Mouse (Mus musculus) stomach, embryonic 14.5 days (tissue): ENCODE data around the gene Tssk6. TPM values are rescaled to one million over a fixed set of nuclear protein-coding genes. Genes with fewer than 3 reads are reported as not detected.

Experiments used
- ATAC-seq: fragments of 200-750 bp; cut with Nextera tagmentation; 2 replicates; pipeline ENCODE4 v1.8.0; 2017; ENCODE audit warnings: low read depth, moderate TSS enrichment; ENCODE audit not compliant: insufficient number of reproducible peaks, insufficient read depth, low FRiP score
- H3K27ac ChIP-seq: fragments of 300-500 bp; sonication (generic); 2 replicates; pipeline ENCODE4 v1.5.1; 2014; ENCODE audit warnings: mild to moderate bottlenecking, low read length, moderate library complexity, mixed read lengths
- H3K27me3 ChIP-seq: fragments of 300-500 bp; sonication (generic); 2 replicates; pipeline ENCODE4 v1.6.1; 2014; ENCODE audit warnings: low read length, control low read depth, mixed read lengths; ENCODE audit not compliant: control insufficient read depth, insufficient read depth
- H3K36me3 ChIP-seq: fragments of 300-500 bp; sonication (generic); 2 replicates; pipeline ENCODE4 v1.6.1; 2014; ENCODE audit warnings: mild to moderate bottlenecking, control low read depth, low read length, moderate library complexity, mixed read lengths; ENCODE audit not compliant: control insufficient read depth, insufficient read depth
- H3K4me1 ChIP-seq: fragments of 300-500 bp; sonication (generic); 2 replicates; pipeline ENCODE4 v1.6.1; 2014; ENCODE audit warnings: low read length, control low read depth, mixed read lengths; ENCODE audit not compliant: control insufficient read depth, insufficient read depth
- H3K4me2 ChIP-seq: fragments of 300-500 bp; sonication (generic); replicated peaks from 2 replicates; pipeline ENCODE4 v1.6.1; 2014; ENCODE audit warnings: low read depth, low read length, control low read depth
- H3K4me3 ChIP-seq: fragments of 300-500 bp; sonication (generic); 2 replicates; pipeline ENCODE4 v1.5.1; 2014; ENCODE audit warnings: low read depth, low read length, control low read depth
- H3K9ac ChIP-seq: fragments of 300-500 bp; sonication (generic); replicated peaks from 2 replicates; pipeline ENCODE4 v1.6.1; 2014; ENCODE audit warnings: low read depth, mild to moderate bottlenecking, control low read depth, low read length, moderate library complexity, mixed read lengths
- H3K9me3 ChIP-seq: fragments of 300-500 bp; sonication (generic); 2 replicates; pipeline ENCODE4 v1.6.1; 2016; ENCODE audit warnings: low read depth, low read length, control low read depth; ENCODE audit not compliant: control insufficient read depth
- WGBS: fragments of 180-500 bp; shearing (Covaris S2); extraction: QIAGEN DNeasy Blood & Tissue Kit; methylation state at CpG from one replicate; pipeline ENCODE4 v1.1.7; 2014; 5-methylcytosine and 5-hydroxymethylcytosine counted together
- polyA plus RNA-seq: library from polyadenylated mRNA; unstranded; fragments of >200 nt; fragmentation: Nextera tagmentation; extraction: Ambion mirVana; gene quantifications from 2 replicates; pipeline ENCODE4 v1.2.1, GENCODE M21; 2014

Gene Tssk6
- polyA plus RNA-seq, 1 experiment from 2014 or later = 3.9 TPM

DNA sequence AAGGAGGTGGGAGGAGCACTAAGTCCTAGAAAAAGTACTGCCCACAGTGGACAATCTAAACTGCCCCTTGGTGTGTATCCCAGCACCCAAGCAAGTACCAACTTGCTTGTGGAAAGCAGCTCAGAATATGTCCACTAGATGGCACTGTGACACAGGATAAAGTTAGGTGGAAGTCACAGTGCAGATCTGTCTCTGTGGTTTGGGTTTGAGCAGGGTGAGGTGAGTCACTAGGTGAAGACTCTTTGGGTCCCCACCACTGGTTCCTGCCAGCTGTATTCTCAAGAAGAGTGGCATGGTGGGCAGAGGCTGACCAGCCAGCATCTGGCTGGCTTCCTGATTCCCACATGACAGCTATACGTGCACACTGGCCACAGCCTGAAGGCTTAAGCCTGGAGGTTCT is 17.0 kb downstream of the Tssk6 start:
- ATAC-seq = peak; percentile 69; the same call in 1 of the 2 replicates
- 0 out of 2 replicates have a peak, but pooled peaks cover 3% of the 10 kb centered on the region for H3K4me1 ChIP-seq
- peaks cover 16% of the 10 kb centered on the region for H3K36me3 ChIP-seq
- no peak overlapping the region for H3K4me2 ChIP-seq
- WGBS = 83% methylated on average over 1 of the region's 1 CpGs
- H3K27me3 ChIP-seq = no peaks in the 10 kb centered on the region
- H3K4me3 ChIP-seq = no peak overlapping the region
- no peak overlapping the region for H3K9ac ChIP-seq
- no peak overlapping the region for H3K27ac ChIP-seq
- H3K9me3 ChIP-seq = no peaks in the 10 kb centered on the region

DNA sequence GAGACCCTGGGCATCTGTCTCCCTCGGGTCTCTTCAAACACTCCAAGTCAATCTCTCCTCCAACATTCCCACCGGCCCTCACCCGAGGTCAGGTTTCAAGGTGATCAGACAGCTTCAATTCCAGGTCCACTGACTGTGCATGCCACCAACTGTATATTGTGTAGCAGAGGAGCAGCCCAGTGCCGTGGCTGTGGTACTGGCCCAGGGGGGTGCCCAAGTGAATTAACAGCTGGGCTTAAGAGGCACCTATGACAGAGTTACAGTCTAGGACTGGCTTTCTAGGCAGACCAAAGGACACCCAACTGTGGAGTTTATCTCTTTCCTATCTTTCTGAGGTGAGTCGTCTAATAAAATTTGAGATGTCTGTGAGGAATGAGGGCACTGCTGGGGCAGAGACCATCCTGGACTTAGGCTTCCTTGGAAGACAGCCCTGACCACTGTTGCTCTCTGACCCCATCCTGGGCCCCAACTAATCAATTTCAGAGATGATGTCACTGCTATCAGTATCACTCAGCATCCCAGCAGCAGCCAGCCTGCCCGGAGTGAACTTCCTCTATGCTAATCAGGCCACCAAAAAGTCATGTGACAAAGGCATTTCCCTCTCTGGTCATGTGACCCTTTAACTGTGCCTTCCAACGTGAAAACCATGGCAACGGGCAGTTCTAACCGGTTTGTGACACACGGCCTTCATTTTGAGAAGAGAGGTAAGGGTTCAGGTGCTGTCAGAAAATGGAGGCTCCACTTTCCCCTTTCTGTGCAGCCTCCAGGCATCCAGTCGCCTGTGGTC is 18.1 kb downstream of the Tssk6 start:
- Histone ChIP-seq H3K4me1 (0 out of 2 replicates have a peak, but pooled peaks cover 3% of the 10 kb centered on the region), H3K4me2 (no peak overlapping the region), H3K27ac (no peak overlapping the region), H3K9ac (no peak overlapping the region), H3K36me3 (peaks cover 5% of the 10 kb centered on the region; the same call in 1 of the 2 replicates), H3K4me3 (no peak overlapping the region), H3K27me3 (no peaks in the 10 kb centered on the region), H3K9me3 (no peaks in the 10 kb centered on the region)
- 39% methylated on average over 11 of the region's 11 CpGs for WGBS
- ATAC-seq = no peak; the same call in 1 of the 2 replicates

DNA sequence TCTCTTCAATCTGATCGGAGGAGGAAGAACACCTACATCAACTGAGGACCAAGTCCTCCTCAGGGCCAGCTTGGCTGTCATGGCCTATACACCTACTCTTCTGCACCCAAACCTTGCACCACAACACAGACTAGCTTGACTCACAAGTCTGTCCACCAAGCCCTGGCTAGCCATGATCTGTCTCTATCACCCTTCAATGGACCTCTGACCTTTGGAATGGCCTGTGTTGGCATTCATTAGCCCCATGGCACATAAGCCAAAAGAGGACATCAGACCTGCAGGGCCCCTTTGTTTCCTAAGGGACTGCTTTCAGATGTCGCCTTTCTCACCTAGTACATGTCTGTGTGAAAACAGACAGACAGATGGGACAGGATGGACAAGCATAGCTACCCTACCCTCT is 19.2 kb downstream of the Tssk6 start:
- 89% methylated on average over 2 of the region's 2 CpGs for WGBS
- Histone ChIP-seq H3K36me3 (peaks cover 11% of the 10 kb centered on the region), H3K27me3 (no peaks in the 10 kb centered on the region), H3K4me2 (no peak overlapping the region), H3K27ac (no peak overlapping the region), H3K4me1 (0 out of 2 replicates have a peak, but pooled peaks cover 3% of the 10 kb centered on the region), H3K9ac (no peak overlapping the region), H3K9me3 (no peaks in the 10 kb centered on the region), H3K4me3 (no peak overlapping the region)
- no peak for ATAC-seq

DNA sequence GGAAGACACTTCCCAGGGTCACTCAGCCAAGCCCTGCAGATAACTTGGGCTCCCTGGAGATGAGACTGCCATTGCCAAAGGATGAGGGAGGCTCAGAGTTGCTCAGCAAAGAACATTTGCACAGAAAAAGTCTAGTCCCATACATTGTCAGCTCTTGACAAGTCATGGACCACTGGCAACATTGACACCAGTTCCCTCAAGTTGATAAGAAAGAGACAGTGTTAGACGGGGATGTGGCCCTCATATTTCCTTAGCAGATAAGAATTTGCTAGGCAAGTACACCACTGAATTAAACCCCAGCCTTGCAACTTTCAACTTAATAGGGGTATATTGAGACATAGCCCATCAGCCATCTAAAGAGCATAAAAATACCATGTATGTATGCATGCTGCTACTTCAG is 22.0 kb downstream of the Tssk6 start:
- H3K27me3 ChIP-seq = no peaks in the 10 kb centered on the region
- H3K9ac ChIP-seq = no peak overlapping the region
- 66% methylated on average over 1 of the region's 1 CpGs for WGBS
- no peak overlapping the region for H3K4me3 ChIP-seq
- H3K27ac ChIP-seq = no peak overlapping the region
- peaks cover 9% of the 10 kb centered on the region for H3K36me3 ChIP-seq
- no peaks in the 10 kb centered on the region for H3K9me3 ChIP-seq
- H3K4me1 ChIP-seq = 0 out of 2 replicates have a peak, but pooled peaks cover 3% of the 10 kb centered on the region
- ATAC-seq = no peak
- H3K4me2 ChIP-seq = no peak overlapping the region

DNA sequence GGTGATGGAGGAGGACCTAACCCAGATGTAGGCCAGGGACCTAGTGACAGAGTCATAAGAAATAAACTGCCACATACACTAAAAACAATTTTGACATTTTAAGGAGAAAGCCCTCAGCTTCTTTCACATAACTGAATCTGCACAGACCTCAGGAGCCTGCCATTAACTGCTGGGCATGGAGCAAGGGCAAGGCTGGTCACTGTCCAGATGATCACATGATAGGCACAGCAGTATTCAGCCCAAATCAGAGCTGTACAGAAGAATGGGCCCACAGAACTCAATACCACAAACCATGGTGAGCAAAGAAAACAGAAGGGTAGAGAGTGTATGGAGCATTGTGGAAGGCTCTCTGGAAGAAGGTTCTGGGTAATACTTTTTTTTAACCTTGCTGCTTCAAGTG is 24.9 kb downstream of the Tssk6 start:
- H3K4me3 ChIP-seq = no peak overlapping the region
- no peak overlapping the region for H3K27ac ChIP-seq
- no peaks in the 10 kb centered on the region for H3K27me3 ChIP-seq
- no peaks in the 10 kb centered on the region for H3K9me3 ChIP-seq
- H3K4me1 ChIP-seq = no peaks in the 10 kb centered on the region
- H3K9ac ChIP-seq = no peak overlapping the region
- no peak for ATAC-seq
- peaks cover 9% of the 10 kb centered on the region for H3K36me3 ChIP-seq
- H3K4me2 ChIP-seq = no peak overlapping the region

DNA sequence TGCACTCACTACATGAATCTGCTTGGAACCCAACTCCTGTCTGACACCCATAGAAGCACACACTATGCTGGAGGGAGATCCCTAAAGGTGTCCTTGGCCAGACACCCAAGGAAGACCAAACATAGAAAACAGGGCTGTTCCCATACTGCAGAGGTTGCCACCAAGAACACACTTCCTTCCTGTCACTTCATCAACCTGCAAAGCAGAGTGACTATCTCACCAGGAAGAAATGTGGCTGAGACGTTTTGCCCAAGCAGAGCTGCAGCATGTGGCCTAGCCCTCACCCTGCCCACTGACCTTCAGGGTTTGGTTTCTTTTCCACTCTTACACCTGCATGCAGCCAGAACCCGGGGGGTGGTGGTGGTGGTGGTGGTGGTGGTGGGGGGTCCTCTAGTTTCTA is 31.8 kb downstream of the Tssk6 start:
- no peak overlapping the region for H3K4me2 ChIP-seq
- H3K27me3 ChIP-seq = no peaks in the 10 kb centered on the region
- no peak overlapping the region for H3K4me3 ChIP-seq
- H3K9me3 ChIP-seq = no peaks in the 10 kb centered on the region
- H3K9ac ChIP-seq = no peak overlapping the region
- ATAC-seq = no peak
- H3K27ac ChIP-seq = no peak overlapping the region
- WGBS = 81% methylated on average over 2 of the region's 2 CpGs
- peaks cover 10% of the 10 kb centered on the region; the same call in 1 of the 2 replicates for H3K4me1 ChIP-seq
- peaks cover 15% of the 10 kb centered on the region for H3K36me3 ChIP-seq

DNA sequence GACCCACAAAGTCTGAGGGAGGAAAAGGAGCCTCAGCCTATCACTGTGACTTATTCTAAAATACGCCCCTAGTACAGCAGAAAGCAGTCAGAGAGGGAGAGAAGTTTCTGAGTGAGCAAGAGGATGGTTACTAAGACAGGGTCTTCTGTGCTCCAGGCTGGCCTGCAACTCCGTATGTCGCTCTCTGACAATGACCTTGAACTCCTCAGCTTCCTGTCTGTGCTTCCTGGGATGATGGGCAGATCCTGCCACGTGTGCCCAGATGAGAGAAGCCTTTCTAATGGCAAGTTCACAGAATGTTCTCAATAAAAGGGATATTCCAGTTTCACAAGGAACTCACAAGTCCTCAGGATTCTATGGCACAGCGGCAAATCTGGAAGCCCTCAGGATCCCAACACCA is 32.6 kb downstream of the Tssk6 start:
- Histone ChIP-seq H3K27me3 (no peaks in the 10 kb centered on the region), H3K4me2 (no peak overlapping the region), H3K9ac (no peak overlapping the region), H3K27ac (no peak overlapping the region), H3K9me3 (no peaks in the 10 kb centered on the region), H3K36me3 (peaks cover 15% of the 10 kb centered on the region), H3K4me3 (no peak overlapping the region), H3K4me1 (peaks cover 10% of the 10 kb centered on the region; the same call in 1 of the 2 replicates)
- WGBS = 87% methylated on average over 5 of the region's 5 CpGs
- ATAC-seq = no peak

DNA sequence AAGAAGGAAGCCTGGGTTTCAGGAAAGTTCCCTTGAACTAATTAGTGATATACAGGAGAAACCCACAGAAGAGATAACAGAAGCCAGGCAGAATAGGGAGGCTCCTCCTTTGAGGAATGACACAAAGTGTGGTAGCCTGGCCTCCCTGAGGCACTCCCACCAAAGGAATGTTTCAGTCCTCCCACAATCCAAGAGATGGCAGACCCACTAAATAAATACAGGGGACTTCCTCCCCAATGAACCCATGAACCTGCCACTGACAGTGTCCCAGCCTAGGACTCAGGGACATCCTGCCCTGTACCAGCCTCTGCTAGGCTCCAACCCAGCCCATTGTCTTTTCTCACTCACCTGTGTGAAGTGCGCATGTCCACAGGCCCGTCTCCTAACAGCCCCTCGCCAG is 33.4 kb downstream of the Tssk6 start:
- H3K36me3 ChIP-seq = peaks cover 15% of the 10 kb centered on the region
- no peaks in the 10 kb centered on the region for H3K27me3 ChIP-seq
- WGBS = 78% methylated on average over 3 of the region's 3 CpGs
- H3K4me2 ChIP-seq = no peak overlapping the region
- peaks cover 10% of the 10 kb centered on the region; the same call in 1 of the 2 replicates for H3K4me1 ChIP-seq
- H3K4me3 ChIP-seq = no peak overlapping the region
- H3K9me3 ChIP-seq = no peaks in the 10 kb centered on the region
- ATAC-seq = no peak
- no peak overlapping the region for H3K9ac ChIP-seq
- no peak overlapping the region for H3K27ac ChIP-seq
